Mouse (Mus musculus): Measurements from ENCODE around the gene Clba1.

DNA sequence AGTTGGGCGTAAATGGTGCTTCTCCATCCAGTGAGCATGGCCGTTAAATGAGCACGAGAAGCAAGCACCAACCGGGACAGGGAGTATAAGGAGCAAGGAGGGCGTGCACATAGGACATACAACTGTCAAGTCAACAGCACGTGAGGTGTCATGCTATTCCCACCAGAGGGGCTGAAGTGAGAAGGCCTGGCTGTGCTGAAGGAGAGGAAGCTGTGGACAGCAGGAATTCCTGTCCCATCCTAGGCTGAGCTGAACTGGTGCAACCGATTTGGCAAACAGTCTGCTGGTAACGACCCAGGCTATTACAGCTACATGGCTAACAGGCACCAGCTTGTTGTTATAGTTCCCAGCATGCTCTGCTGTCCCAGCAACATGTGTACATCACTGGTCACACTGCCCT, 17.7 kb upstream of the Clba1 start:
- TF ChIP-seq SRF (IDR thresholded peaks at IDR 0.05; ENCODE audit: control insufficient read depth, insufficient read length, low read depth) = no peak
- TF ChIP-seq POLR2A (IDR thresholded peaks at IDR 0.05; ENCODE audit: insufficient read length, low read depth) = no peak
- TF ChIP-seq MYOG (IDR thresholded peaks at IDR 0.05; ENCODE audit: control insufficient read depth in 1 of 3, insufficient read depth in 1 of 3, insufficient read length in 2 of 3, low read depth in 2 of 3) = no peak
- no peak for TF ChIP-seq USF1 (IDR thresholded peaks at IDR 0.05; ENCODE audit: low read depth)
- TF ChIP-seq E2F4 (IDR thresholded peaks at IDR 0.05; ENCODE audit: insufficient read depth) = no peak
- peak; percentile 7 for TF ChIP-seq POLR2AphosphoS2 (IDR thresholded peaks at IDR 0.05; ENCODE audit: insufficient read length, low read depth)
- TF ChIP-seq CEBPB (IDR thresholded peaks at IDR 0.05; ENCODE audit: insufficient read depth, poor library complexity, severe bottlenecking) = no peak
- no peak for TF ChIP-seq TCF12 (IDR thresholded peaks at IDR 0.05; ENCODE audit: insufficient read depth, poor library complexity, severe bottlenecking)
- no peak for TF ChIP-seq MYOD1 (IDR thresholded peaks at IDR 0.05; ENCODE audit: control insufficient read depth in 1 of 3, insufficient read length in 2 of 3, low read depth in 2 of 3)
- no peak for TF ChIP-seq MAX (IDR thresholded peaks at IDR 0.05; ENCODE audit: low read depth)
- TF ChIP-seq TCF3 (IDR thresholded peaks at IDR 0.05; ENCODE audit: insufficient read length, low read depth) = no peak
- no peak for TF ChIP-seq REST (IDR thresholded peaks at IDR 0.05; ENCODE audit: insufficient read depth, insufficient read length)

Measured in myocyte (in vitro differentiated cells).